Mouse (Mus musculus) left cerebral cortex, adult 2 months (tissue): ENCODE results near the gene Apobec3. TPM values are rescaled to one million over a fixed set of nuclear protein-coding genes. Genes with fewer than 3 reads are reported as not detected.

Experiments used
- DNase-seq, 2 experiments: peaks; one replicate each; pipeline ENCODE4 v3.0.0; 2021 to 2022; ENCODE audit warnings: low spot score in 2 of 2, mixed read lengths in 1 of 2; ENCODE audit errors: extremely low spot score in 1 of 2
- H3K27ac ChIP-seq: fragments of 200-600 bp; 2 replicates; pipeline ENCODE4 v1.8.1; 2022
- H3K4me3 ChIP-seq: fragments of 200-600 bp; 2 replicates; pipeline ENCODE4 v1.8.1; 2022
- CTCF ChIP-seq: fragments of 200-600 bp; IDR thresholded peaks from 2 replicates; pipeline ENCODE4 v1.8.1; 2022; ENCODE audit warnings: antibody characterized with exemption, mild to moderate bottlenecking, moderate library complexity
- intact Hi-C: fragments of 180-260 bp; cut with DNase I; formaldehyde crosslinking; loops from one replicate; pipeline ENCODE4 v1.15.1; 2025
- total RNA-seq, 2 experiments: library from RNA; stranded (reverse); gene quantifications; 2 replicates each; pipeline ENCODE4 v1.2.3; 2021

Apobec3 gene
- total RNA-seq, 2 experiments from 2014 or later: 5.1 to 6.1 TPM

GRCm38 (mm10) chr15:79946022-79946421 is 54.6 kb downstream of the Apobec3 start:
- no peak overlapping the region for H3K27ac ChIP-seq

GRCm38 (mm10) chr15:79946790-79947189 is 55.3 kb downstream of the Apobec3 start:
- H3K4me3 ChIP-seq: no peak overlapping the region
- H3K27ac ChIP-seq: no peak overlapping the region
- no peak for DNase-seq
- peak; percentile 43 for TF ChIP-seq CTCF
- intact Hi-C loops: loop anchor here (1.0 to 10.0 kb wide), 4 partner anchors 118 to 278 kb away; no protein-coding TSS in a partner anchor

More at GRCm38 (mm10) chr15:79946022-79946421, 54.6 kb downstream of the Apobec3 start:
- intact Hi-C loops: loop anchor here (1.0 to 10.0 kb wide), 4 partner anchors 119 to 279 kb away; no protein-coding TSS in a partner anchor
- TF ChIP-seq CTCF: peak; percentile 98
- H3K4me3 ChIP-seq: no peak overlapping the region
- DNase-seq: peak; percentile 83 to 93

GRCm38 (mm10) chr15:79947681-79948080 is 56.2 kb downstream of the Apobec3 start:
- no peak overlapping the region for H3K4me3 ChIP-seq
- intact Hi-C loops: loop anchor here (2.0 to 10.0 kb wide), 2 partner anchors 117 to 277 kb away; no protein-coding TSS in a partner anchor
- no peak; the same call in none of the 2 replicates for TF ChIP-seq CTCF
- no peak for DNase-seq
- H3K27ac ChIP-seq: no peak overlapping the region

- peak overlapping the region; percentile 41 for H3K4me3 ChIP-seq
- intact Hi-C loops: loop anchor here (2.0 kb wide), 1 partner anchor 60 kb away; no protein-coding TSS in a partner anchor
- DNase-seq: peak; percentile 61 to 63
- peak; percentile 74 for TF ChIP-seq CTCF
- H3K27ac ChIP-seq: peak overlapping the region; percentile 77
These were observed 59.0 kb downstream of the Apobec3 start for GRCm38 (mm10) chr15:79950250-79951025.

GRCm38 (mm10) chr15:79951226-79951625 is 59.8 kb downstream of the Apobec3 start:
- intact Hi-C loops: loop anchor here (2.0 kb wide), 1 partner anchor 60 kb away; no protein-coding TSS in a partner anchor
- Histone ChIP-seq H3K4me3 (no peak overlapping the region), H3K27ac (peak overlapping the region; percentile 77)

GRCm38 (mm10) chr15:79951730-79952503 is 60.5 kb downstream of the Apobec3 start:
- Histone ChIP-seq H3K4me3 (no peak overlapping the region), H3K27ac (no peak overlapping the region; the same call in 1 of the 2 replicates)
- no peak for TF ChIP-seq CTCF
- intact Hi-C loops: loop anchor here (2.0 kb wide), 1 partner anchor 59 kb away; no protein-coding TSS in a partner anchor
- DNase-seq: no peak

More at GRCm38 (mm10) chr15:79951226-79951625, 59.8 kb downstream of the Apobec3 start:
- no peak for DNase-seq
- TF ChIP-seq CTCF: no peak

- intact Hi-C loops: no loop called here
- no peak for TF ChIP-seq CTCF
- H3K27ac ChIP-seq: no peak overlapping the region
- DNase-seq: no peak
- no peak overlapping the region for H3K4me3 ChIP-seq
These were observed 61.2 kb downstream of the Apobec3 start for GRCm38 (mm10) chr15:79952504-79953231.

- TF ChIP-seq CTCF: no peak
- no peak for DNase-seq
- H3K4me3 ChIP-seq: no peak overlapping the region
- no peak overlapping the region for H3K27ac ChIP-seq
- intact Hi-C loops: no loop called here
These were observed 62.0 kb downstream of the Apobec3 start for GRCm38 (mm10) chr15:79953470-79953869.

- intact Hi-C loops: no loop called here
- Histone ChIP-seq H3K27ac (no peak overlapping the region), H3K4me3 (no peak overlapping the region)
- DNase-seq: no peak
- TF ChIP-seq CTCF: no peak
These were observed 65.1 kb downstream of the Apobec3 start for GRCm38 (mm10) chr15:79956559-79956958.

GRCm38 (mm10) chr15:79958418-79958817 is 67.0 kb downstream of the Apobec3 start:
- no peak overlapping the region for H3K4me3 ChIP-seq
- no peak for DNase-seq
- TF ChIP-seq CTCF: no peak
- H3K27ac ChIP-seq: no peak overlapping the region
- intact Hi-C loops: no loop called here

- no peak for DNase-seq
- peak; percentile 41 for TF ChIP-seq CTCF
- intact Hi-C loops: no loop called here
- H3K27ac ChIP-seq: no peak overlapping the region
- no peak overlapping the region for H3K4me3 ChIP-seq
These were observed 70.0 kb downstream of the Apobec3 start for GRCm38 (mm10) chr15:79961366-79961921.
